Mouse (Mus musculus): ENCODE data around the gene Frmpd2. TPM values are rescaled to one million over a fixed set of nuclear protein-coding genes. Genes with fewer than 3 reads are reported as not detected.

The Frmpd2 gene
- polyA plus RNA-seq (2015; fragmentation: Illumina TruSeq; extraction: RNeasy Lipid Tissue Mini Kit (QIAGEN cat#74804); ENCODE audit: insufficient read depth, low replicate concordance), result 0.15 TPM

GRCm38 (mm10) chr14:33471331-33471730 lies at the start of gene Frmpd2:
Gene Frmpd2 (plus strand): TSS chr14:33471696.

GRCm38 (mm10) chr14:33447027-33447569 lies 24.4 kb upstream of the Frmpd2 start, which contains the start of gene Mapk8:
Gene Mapk8 (minus strand): TSS chr14:33447158.

GRCm38 (mm10) chr14:33588951-33589350 lies 117.5 kb downstream of the Frmpd2 start, which contains the start of gene Ptpn20:
Gene Ptpn20 (plus strand): TSS chr14:33589207.

Other genes starting within 250 kb of the Frmpd2 start
- gene Mapk8, start 24.5 kb upstream of the Frmpd2 start, polyA plus RNA-seq (2015; fragmentation: Illumina TruSeq; extraction: RNeasy Lipid Tissue Mini Kit (QIAGEN cat#74804); ENCODE audit: insufficient read depth, low replicate concordance), result 47.8 TPM
- not detected for gene Ptpn20, start 117.5 kb downstream of the Frmpd2 start, polyA plus RNA-seq (2015; fragmentation: Illumina TruSeq; extraction: RNeasy Lipid Tissue Mini Kit (QIAGEN cat#74804); ENCODE audit: insufficient read depth, low replicate concordance)